Mouse (Mus musculus): ENCODE measurements around the gene Ttbk1.

Ttbk1 gene

DNA sequence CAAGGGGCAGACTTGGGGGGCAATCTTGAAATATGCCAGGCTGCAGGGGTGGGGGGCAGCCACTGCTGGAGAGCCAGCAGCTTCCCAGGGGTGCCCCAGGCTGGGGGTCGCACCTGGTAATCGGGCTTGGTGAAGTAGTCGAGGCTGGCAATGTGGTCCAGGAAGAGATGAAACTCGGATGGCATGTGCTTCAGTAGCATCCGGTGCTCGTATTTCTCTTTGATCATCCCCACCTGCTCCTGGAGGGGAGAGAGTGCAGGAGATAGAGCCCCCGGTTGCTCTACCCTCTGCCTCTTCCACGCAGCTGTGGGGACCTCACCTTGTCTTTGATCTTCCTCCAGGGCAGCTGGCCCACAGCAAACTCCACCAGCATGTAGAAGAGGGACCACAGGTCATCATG is 10.9 kb downstream of the Ttbk1 start:
- no peak for DNase-seq

DNA sequence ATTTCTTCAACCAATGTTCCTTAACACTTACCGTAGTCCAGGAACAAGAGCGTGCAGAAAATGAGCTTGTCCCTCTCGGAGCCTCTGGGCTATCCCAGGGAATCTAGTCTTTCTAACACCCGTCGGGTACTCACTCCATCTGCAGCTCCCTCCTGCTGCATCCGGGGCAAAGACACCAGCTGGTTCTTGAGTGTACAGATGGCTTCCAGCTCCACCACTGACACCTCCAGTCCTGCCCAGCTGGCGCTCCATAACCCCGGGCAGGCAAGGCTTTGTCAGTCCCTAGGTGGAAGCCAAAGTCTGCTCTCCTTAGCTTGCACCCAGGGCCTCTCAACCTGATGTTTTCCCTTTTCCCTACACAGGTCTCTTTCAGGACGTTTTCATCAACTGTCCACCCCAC is 19.6 kb downstream of the Ttbk1 start:
- DNase-seq, result no peak

DNA sequence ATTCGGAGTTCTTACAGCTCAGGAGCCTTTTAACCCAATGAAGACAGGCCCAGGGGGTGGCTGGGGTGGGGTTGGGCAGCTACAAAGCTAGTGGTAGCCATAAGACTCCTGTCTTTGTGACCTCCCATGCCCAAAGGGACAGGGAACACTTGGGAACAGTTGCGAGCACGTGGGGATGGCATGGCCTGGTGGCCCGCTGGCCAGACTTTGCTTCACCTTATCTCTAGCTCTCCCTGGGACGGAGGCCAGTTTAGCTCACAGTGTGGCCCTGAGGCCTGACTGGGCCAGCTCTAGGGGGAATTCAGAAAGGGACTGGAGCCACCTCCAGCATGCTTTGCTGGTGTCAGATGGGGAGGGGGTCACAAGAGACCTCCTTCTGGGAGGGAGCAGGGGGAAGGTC is 25.2 kb downstream of the Ttbk1 start:
- DNase-seq, result no peak

DNA sequence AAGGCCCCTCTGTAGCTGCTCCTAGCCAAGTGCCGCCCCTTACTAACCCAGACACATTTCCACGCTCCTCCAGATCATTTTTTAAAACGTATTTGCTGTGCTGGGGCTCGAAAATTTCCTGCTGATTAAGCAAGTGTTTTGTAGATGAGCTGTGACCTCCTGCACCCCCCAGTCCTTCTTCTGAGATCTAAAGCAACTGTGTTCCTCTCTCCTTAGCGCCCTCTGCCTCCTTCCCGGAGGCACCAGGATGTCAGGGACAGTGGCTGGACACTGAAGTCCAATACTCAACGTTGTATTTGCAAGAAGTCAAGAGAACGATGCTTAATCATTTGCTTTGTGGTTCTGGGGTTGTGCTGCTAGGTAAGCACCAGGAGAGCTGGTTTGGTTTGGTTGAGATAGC is 26.1 kb downstream of the Ttbk1 start:
- no peak for DNase-seq

DNA sequence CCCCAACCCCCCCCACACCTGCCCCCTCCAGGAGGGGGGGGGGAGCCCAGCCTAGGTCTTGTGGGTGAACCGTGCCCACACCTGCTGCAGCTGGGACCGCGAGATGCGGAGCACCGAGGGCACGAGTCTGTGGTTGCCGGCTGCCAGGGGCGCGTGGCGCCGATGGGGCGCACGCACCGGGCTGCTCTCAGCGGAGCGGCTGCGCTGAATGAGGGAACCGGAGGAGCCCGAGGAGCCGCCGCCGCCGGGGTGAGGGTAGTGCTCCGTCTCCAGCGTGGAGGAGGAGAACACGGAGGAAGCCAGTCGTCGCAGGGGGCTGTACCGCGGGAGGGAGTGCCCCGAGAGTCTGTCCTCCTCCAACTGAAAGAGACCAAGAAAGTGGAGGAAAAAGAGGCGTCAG is 26.8 kb downstream of the Ttbk1 start:
- no peak for DNase-seq

DNA sequence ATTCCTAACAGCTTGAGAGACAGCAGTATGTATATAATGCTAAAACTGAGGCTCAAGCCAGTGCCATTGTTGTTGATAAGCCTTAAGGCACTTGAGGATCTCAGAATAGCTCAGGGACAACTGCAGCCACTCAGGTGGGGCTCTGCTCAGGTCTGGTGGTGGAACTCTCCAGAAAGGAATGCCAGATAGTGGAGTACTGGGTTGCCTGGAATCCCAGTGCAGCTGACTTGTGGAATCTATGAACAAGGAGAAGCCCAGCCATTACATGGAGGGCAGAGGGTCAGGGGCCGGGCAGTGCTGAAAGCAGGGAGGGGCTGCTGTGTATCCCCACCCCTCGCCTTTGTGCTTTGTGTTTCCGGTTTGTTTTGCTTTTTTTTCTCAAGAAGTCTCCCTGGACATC is 29.0 kb downstream of the Ttbk1 start:
- no peak for DNase-seq

DNA sequence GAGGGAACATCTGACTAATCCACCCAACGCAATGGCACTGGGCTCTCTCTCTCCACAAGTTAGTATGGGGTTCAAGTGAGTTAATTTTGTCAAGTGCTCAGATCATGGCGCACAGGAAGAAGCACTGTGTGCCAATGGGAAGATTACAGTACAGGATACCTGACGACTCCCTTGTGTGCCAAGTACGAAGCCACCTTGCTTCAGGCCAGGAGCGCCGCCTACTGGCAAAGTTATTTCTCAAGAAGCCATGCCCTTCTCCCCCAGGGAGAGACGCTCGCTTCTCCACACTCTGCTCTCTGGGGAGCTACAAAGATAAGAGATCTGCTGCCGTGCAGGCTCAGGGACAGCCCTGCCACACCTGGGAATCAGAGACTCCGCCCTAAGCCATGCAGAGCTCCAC is 29.7 kb downstream of the Ttbk1 start:
- peak; percentile 26 to 66 for DNase-seq

DNA sequence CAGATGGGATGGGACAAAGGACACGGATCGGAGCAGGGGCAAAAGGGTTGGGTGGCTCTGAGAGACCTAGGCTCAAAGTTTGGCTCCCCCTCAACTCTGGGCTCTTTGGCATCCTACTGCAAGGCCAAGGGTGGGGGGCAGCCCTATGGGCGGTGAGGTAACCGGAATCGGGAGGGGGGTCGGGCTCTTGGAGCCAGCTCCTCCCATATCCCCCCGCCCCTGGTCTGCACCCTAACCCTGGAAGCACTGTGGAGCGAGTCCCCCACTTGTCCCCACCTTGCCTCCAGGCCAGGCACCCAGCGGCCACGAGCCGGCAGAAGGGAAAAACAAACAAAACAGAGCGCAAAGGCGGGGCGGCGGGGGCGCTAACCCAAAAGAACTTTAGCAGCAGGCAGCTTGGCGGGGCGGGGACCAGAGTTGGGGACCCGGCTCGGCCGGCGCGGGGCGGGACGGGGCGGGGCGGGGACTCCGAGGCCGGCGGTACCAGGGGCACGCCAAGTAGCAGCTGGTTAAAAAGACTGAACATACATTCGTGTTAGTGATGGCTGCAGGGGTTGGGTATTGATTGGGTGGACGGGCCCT is 32.3 kb downstream of the Ttbk1 start:
- no peak for DNase-seq

DNA sequence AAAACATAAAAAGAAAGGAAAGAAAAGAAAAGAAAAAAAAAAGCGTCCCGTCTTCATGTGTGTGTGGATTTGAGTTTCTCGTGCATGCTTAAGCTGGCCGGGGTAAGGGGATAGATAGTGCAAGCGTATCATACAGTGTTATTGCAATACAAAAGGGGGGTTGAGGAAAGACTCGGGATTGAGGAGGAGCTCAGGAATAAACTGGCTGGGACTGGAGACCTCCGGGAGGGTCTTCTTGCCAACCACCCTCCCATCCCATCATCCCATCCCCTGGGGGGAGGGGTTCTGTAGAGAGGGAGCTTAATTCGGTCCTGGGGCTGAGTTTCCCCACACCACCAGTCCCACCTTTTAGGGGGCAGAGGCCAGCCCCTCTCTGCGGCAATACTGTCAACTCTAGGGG is 32.9 kb downstream of the Ttbk1 start:
- no peak for DNase-seq

DNA sequence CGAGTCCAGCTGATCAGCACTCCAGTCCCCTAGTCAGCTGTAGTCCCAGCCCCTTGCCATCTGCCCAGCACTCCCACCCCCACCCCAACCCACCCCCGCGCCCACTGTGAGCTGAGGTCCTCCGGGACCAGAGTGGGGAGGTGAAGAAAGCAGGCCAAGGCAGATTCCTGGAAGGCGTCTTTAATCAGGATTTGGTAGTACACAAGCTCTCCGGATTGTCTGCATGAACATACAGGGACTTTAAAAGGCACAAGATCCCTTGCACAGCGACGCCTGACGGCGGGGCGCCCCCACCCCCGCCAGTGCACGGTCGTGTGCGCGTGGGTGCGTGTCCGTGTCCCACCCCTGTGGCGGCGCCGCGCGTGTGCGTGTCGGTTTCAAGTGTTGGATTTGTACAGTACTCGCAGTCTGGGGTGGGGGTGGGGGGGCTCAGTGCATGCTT is 33.5 kb downstream of the Ttbk1 start:
- DNase-seq, result no peak

DNA sequence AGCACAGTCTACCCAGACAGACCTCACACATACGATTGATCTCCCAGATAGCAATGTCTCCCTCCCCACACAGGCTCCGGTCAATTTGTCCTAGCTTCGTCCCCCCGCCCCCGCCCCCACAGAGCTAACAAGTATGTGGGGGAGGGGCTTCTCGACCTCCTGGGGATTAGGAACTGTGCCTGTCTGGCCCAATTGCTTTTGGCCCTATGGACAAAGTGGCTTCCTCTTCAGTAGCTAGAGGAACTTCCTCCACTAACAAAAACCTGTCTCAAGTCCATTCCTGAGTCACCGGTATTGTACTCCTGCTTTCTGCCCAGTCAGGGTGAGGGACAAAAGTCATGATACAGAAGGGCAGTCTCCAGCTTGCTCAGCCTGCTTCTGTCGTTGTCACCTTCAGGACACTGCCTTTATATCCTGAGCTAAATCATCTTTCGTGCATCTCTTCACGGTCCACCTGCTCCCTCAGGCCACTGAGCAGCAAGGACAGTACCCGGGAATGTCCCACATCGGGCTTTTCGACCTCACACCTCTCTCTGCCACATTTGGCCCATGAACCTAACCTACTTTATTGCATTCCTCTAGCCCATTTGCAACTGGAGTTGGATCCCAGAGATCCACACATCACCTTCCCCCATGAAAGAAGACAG is 34.0 kb downstream of the Ttbk1 start:
- DNase-seq, result no peak

DNA sequence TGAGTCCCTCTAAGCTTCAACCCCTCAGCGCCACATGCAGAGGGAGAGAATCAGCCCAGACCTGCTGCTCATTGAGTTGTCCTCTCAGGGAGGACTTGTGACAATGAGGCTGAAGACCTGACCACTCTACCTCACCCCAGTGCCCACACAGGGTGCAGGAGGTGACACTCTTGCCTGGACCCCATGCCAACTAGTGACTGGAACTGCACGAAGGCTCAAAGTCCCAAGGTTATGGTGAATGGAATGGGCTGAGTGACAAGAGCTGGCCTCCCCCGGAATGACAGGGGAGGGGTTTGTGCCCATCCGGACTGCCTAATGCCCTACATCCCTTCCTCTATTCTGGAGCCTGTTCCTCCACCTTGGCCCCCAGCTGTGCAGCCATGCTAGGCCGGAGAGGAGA is 34.8 kb downstream of the Ttbk1 start:
- no peak for DNase-seq

DNA sequence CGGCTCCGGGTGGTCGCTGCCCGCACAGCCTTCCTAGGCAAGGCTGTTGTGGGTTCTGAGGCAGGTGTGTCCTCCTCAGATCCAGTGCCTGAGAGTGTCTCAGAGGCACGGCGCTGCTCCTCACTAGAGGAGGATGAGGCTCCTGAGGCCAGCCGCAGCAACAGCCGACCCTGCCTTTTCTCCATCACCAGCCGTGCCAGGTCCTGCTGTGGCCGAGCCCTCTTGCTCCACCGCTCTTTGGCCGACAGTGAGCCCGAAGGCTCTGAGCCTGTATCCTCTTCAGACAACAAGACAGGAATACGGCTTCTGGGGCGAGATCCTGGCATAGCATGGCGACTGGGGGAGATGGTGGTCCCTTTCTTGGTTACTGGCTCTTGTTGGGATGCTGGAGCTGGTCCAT is 41.2 kb downstream of the Ttbk1 start:
- DNase-seq, result no peak

DNA sequence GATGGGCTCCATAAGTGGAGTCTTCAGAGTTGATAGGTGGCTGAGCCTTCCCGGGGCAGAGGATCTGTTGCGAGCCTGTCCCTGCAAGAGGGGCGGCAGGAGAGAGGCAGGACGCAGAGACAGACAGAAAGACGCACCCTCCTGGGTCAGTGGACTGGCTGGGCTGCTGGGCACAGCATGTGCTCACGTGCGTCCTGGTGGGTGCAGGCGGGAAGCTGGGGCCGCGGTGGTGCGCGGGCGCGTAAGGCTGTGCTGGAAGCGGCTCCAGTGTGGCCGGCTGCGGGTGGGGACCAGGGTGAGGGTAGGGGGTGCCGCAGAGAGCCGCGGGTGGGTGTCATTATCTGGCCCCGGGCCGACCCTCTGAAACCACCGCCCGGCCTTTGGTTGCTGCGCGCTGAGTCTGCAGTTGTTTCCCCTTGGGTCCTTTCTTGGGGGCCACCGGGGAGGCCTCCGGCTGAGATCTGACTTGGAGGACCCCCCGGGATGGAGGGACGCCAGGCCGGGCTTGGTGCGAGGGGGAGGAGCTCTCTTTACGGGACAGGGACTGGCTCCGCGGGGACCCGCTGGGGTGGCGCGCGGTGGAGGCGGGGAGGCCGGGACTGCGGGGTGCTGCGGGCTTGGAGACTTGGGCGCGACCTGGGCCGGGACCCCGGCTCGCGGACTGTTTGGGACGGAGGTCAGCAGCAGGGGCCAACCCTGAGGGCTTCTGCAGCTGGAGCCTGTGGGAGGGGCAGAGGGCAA is 42.5 kb downstream of the Ttbk1 start:
- DNase-seq, result no peak

DNA sequence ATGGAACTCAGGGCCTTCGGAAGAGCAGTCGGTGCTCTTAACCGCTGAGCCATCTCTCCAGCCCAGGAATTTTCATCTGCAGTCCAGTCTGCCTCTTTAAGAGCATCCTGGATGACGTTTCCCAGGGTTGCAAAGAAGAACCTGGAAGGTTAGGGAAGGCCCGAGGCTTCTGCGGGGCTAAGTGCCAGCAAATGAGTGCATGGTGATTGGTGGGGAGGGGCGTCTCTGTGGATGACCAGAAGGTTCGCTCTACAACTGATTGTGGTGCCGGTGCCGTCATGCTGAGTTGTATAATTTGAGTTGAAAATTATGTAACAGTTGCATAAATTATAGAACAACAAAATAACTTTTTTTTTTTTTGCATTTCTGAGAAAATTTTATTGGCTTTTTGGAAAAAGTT is 48.3 kb downstream of the Ttbk1 start:
- DNase-seq, result no peak

DNA sequence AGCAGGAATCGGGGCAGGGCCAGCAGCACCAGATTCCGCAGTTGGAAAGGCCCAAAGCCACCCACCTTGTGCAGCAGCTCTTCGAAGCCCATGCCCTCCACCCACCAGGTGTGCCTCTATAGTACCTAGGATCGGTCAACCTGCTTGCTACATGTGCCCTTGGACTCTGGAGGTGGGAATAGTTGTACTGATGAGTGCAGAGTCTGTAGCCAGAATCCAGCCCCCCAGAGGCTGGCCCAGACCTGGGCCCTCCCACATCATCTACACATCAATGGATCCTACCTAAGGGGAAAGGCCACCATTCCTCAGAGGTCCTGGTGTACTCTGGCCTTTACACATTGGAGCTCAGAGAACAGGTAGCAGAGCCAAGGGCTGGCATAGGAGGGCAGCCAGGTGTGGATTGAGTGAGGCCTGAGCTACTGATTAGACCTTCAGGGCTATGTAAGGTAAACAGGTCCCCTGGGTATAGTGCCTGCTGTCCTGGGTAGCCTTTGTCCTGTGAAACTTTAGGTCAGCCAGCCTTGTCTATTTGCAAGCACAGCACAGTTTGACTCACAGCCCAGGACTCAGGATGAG is 49.1 kb downstream of the Ttbk1 start, which contains the start of gene Slc22a7:
Gene Slc22a7 (minus strand): TSS at position 160 of the 576 bp plus-strand sequence.
- DNase-seq, result no peak

DNA sequence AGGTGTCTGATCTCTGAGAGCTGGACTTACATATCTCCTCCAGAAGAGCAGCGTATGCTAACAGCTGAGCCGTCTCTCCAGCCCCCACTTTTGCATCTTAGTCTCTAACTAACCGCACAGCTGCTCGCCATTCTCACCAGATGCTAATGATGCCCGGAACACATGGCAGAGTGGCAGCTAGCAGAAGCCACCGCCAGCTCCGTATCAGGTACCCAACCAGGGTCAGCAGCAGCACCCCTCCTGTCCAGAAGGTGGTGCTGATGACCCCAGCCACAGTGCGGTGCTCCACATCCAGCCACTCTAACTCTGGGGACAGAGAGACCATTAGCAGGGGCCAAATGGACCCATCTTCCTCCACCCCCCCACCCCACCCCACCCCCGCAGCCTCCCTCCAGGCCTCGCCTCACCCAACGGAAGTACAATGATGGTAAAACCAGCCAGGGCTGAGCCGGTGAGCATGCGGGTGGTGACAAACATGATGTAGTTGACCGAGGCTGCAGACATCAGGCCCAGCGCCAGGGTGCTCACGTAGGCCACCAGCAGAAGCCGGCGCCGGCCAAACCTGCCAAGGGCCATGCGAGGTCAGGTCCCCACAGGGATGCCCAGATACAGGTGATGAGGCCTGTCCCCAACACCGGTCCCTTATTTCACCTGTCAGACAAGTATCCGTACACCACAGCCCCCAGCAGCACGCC is 50.7 kb downstream of the Ttbk1 start:
- peak in 1 of 2 experiments; percentile 32 for DNase-seq

DNA sequence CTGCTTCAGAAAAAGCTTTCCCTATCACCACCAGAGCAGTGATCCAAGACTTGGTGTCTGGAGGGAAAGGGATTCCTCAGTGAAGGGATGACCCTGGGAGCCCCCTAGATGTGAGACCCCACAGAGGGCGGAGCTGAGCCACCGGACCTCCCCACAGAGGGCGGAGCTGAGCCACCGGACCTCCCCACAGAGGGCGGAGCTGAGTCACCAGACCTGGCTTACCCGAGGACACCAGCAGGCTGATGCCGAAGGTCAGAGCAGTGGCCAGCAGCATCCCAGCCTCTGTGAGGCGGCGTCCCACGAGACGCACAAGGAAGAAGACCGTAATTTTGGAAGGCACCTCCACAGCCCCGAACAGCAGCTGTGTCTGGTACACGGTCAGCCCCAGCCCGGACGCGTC is 53.8 kb downstream of the Ttbk1 start:
- no peak for DNase-seq

DNA sequence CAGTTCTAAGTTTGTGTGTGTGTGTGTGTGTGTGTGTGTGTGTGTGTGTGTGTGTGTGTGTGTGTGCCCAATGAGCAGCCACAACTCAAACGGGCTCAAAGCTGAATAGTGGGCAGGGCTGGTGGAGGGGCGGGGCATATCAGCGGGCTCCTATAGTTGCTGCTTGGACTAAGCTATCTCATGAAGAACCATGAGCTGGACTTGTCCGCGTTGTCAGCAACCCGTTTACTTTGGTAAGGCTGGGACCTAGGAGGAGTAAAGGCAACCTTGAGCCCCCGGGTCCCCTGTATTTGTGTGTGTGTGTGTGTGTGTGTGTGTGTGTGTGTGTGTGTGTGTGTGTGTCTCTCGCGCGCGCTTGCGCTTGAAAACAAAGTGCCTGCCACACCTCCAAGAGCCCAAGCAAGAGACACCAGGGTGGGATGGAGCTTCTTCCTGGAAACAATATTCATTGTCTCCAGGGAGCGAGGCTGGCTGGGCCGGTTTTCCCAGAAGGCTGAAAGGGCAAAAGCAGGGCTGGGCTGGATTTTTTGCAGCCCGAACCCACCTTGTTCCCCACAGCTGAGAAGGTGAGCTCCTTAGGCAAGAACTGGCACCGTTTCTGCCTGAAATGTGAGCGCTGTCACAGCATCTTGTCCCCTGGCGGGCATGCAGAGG is 58.6 kb downstream of the Ttbk1 start, which contains the start of gene Crip3:
Gene Crip3 (plus strand): TSS at position 166 of the 654 bp plus-strand sequence.
- DNase-seq, result no peak

DNA sequence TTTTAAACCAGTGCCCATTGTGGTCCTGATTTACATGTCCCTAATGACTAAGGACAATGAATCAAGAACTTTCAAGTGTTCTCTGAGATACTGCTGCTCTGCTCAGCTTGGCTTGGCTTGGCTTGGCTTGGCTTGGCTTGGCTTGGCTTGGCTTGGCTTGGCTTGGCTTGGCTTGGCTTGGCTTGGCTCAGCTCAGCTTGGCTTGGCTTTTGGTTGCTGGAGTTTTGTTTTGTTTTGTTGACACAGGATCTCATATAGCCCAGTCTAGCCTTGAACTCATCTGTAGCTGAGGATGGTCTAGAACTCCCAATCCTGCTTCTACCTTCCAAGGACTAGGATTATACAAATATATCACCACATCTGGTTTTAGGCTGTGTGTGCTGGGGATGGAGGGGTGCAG is 61.0 kb downstream of the Ttbk1 start:
- DNase-seq, result no peak

DNA sequence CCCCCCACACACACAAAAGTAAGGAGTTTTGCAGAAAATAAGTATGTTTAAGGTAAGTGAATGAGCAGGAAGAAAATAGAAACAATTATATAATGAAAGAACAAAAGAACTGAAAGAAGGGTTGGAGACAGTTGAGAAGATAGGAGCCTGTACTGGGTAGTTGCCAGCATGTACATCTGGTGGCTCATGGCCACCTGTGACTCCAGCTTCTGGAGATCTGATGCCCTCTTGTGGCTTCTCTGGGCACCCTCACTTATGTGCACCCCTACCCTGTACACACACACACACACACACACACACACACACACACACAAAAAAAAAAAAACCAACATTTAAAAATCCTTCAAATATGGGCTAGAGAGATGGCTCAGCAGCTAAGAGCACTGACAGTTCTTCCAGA is 67.8 kb downstream of the Ttbk1 start:
- DNase-seq, result no peak

DNA sequence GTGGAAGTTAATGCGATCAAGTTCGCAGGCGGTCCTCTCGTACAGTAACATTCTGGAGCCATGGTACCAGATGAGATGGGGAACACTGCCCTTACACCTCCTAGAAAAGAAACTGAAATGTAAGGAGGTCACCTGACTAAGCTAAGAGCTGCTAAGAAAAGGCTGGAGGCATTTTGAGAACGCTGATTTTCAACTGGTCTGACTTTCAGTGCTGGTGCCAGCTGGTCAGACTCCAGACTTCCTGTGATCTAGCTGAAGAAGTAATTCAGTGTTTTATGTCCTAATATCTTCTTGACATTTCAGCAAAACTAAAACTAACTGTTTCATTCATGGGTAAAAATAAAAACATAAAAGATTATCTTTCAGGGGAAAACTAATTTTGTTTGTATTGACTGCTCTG is 68.8 kb downstream of the Ttbk1 start:
- DNase-seq, result no peak

DNA sequence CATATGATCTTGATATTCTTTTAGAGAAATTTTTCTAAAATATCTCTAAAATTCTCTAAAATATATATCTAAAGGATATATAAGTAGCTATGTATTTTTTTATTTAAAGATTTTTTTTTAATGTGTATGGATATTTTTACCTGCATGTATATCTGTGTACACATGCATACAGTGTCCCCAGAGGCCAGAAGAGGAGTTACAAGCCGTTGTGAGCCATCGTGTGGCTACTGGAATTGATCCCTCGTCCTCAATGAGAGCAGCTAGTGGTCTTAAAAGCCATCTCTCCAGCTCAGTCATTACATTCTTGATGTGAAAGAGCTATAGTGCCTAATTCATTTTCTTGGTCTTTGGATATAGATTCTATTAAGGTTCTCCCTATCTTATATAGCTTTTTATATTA is 79.0 kb downstream of the Ttbk1 start:
- no peak for DNase-seq

All from spleen, adult 18-20 months (tissue).